Mouse (Mus musculus) spleen, adult 2 months (tissue): Measurements from ENCODE around the gene Lrrc8c.

Source experiments
- CTCF ChIP-seq: fragments of 200-500 bp; IDR thresholded peaks from 2 replicates; pipeline ENCODE4 v1.5.1; 2011; ENCODE audit warnings: mild to moderate bottlenecking, inconsistent platforms; ENCODE audit not compliant: insufficient read depth, insufficient read length, insufficient replicate concordance; ENCODE audit errors: extremely low read depth
- POLR2A ChIP-seq: fragments of 200-500 bp; IDR thresholded peaks from 2 replicates; pipeline ENCODE4 v1.6.1; 2011; ENCODE audit warnings: low read depth, low read length, inconsistent platforms

- TF ChIP-seq POLR2A (no peak), CTCF (no peak)
Observed at GRCm38 (mm10) chr5:105599315-105599714, 80.1 kb downstream of the Lrrc8c start.
